Mouse (Mus musculus): ENCODE measurements around the gene Inpp4b. TPM values are rescaled to one million over a fixed set of nuclear protein-coding genes. Genes with fewer than 3 reads are reported as not detected.

Gene Inpp4b
- polyA plus RNA-seq, 1 experiment from 2014 or later = 9.1 TPM

DNA sequence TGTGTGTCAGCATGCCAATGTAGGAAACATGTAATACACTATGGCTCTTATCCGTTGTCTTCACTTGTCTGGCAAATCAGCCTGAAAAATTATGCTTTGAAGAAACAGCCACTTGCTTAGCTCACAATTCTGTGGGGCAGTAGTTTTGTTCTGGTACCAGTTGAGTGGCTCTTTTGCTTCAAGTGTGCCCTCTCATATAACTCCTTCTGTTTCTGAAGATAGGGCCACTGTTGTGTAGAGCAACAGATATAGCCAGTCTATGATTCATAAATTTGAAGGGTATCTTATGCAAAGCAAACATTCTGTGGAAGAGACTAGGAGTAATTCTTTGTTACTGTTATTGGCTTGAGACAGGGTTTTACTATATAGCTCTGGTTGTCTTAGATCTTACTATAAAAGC, 265.7 kb downstream of the Inpp4b start:
- WGBS = 90% methylated on average over 1 of the region's 1 CpGs
- H3K9ac ChIP-seq (ENCODE audit: low read depth, low read length) = no peak overlapping the region
- H3K4me1 ChIP-seq (replicated peaks; ENCODE audit: insufficient read depth, low read length) = no peaks in the 10 kb centered on the region
- ATAC-seq (replicated peaks; ENCODE audit: low FRiP score, low read depth) (no peak), DNase-seq (ENCODE audit: low spot score) (no peak)
- no peak overlapping the region for H3K4me3 ChIP-seq (replicated peaks; ENCODE audit: low read depth, low read length)
- H3K36me3 ChIP-seq (ENCODE audit: insufficient read depth, low read length) = no peaks in the 10 kb centered on the region
- no peak overlapping the region for H3K27ac ChIP-seq
- no peak overlapping the region for H3K4me2 ChIP-seq (ENCODE audit: low read length)
- H3K9me3 ChIP-seq (replicated peaks; ENCODE audit: low read length) = no peaks in the 10 kb centered on the region
- no peaks in the 10 kb centered on the region for H3K27me3 ChIP-seq (ENCODE audit: insufficient read depth, low read length)
- no peak for TF ChIP-seq CTCF (IDR thresholded peaks at IDR 0.05; ENCODE audit: low read depth)

DNA sequence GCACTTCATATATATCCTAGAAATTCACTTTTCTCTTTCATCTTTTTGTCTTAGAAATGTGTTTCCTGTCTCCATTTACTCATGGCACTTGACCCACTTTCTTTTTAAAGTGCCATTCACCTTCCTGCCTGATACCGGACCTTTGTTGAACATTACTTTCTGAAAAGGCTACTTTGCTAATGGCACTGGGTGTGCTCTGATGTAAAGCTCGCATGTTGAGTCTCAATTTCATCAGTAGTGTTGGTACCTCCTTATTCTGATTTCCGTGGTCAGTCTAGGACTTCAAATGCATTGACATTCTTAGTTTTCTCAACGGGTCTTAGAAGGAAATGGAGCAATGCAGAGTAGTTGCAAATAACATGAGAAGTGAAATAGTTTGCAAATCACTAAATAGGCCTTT, 266.7 kb downstream of the Inpp4b start:
- Histone ChIP-seq H3K9ac (ENCODE audit: low read depth, low read length) (no peak overlapping the region), H3K4me1 (replicated peaks; ENCODE audit: insufficient read depth, low read length) (no peaks in the 10 kb centered on the region), H3K4me2 (ENCODE audit: low read length) (no peak overlapping the region), H3K4me3 (replicated peaks; ENCODE audit: low read depth, low read length) (no peak overlapping the region), H3K27me3 (ENCODE audit: insufficient read depth, low read length) (no peaks in the 10 kb centered on the region), H3K9me3 (replicated peaks; ENCODE audit: low read length) (no peaks in the 10 kb centered on the region), H3K36me3 (ENCODE audit: insufficient read depth, low read length) (no peaks in the 10 kb centered on the region), H3K27ac (no peak overlapping the region)
- ATAC-seq (replicated peaks; ENCODE audit: low FRiP score, low read depth) (no peak), DNase-seq (ENCODE audit: low spot score) (no peak)
- TF ChIP-seq CTCF (IDR thresholded peaks at IDR 0.05; ENCODE audit: low read depth) = no peak
- 82% methylated on average over 4 of the region's 4 CpGs for WGBS

DNA sequence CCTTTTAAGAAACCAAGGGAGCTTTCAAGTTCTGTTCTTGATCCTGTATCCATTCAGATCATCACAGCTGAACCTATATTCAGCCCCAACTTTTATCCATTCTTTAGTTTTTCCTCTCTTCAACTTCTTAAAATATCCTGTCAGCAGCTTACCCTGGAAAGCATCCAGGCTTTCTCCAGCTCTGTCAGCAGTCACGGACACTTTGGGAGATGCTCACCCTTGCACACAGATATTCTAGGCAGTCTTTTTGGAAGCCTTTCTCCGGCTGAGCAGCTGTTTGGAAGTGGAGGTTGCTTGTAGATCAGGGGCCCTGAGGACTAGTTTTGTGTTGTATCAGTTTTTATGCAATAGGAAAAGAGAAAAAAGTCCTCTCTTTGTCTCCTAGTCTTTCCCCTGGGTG, 270.3 kb downstream of the Inpp4b start:
- Histone ChIP-seq H3K4me1 (replicated peaks; ENCODE audit: insufficient read depth, low read length) (no peaks in the 10 kb centered on the region), H3K4me2 (ENCODE audit: low read length) (no peak overlapping the region), H3K27ac (no peak overlapping the region), H3K27me3 (ENCODE audit: insufficient read depth, low read length) (no peaks in the 10 kb centered on the region), H3K4me3 (replicated peaks; ENCODE audit: low read depth, low read length) (no peak overlapping the region), H3K36me3 (ENCODE audit: insufficient read depth, low read length) (no peaks in the 10 kb centered on the region), H3K9ac (ENCODE audit: low read depth, low read length) (no peak overlapping the region), H3K9me3 (replicated peaks; ENCODE audit: low read length) (no peaks in the 10 kb centered on the region)
- no peak for TF ChIP-seq CTCF (IDR thresholded peaks at IDR 0.05; ENCODE audit: low read depth)
- DNase-seq (ENCODE audit: low spot score) (no peak), ATAC-seq (replicated peaks; ENCODE audit: low FRiP score, low read depth) (no peak)
- 39% methylated on average over 2 of the region's 2 CpGs for WGBS

DNA sequence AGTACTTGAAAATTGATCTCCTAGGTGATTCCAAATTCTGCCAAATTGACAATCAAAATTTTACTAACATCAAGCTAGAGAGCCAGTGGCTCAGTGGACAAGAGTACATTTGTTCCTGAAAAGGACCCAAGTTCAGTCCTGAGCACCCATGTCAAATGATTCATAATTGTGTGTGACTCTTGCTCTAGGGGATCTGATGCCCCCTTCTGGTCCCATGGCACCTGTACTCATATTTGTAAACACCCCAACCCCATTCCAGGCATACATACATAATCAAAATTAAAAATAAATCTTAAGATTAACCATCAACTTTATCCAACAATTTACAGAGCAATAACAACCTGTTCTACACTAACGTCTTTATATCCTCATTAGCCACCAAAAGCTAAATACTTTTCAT, 271.8 kb downstream of the Inpp4b start:
- no peaks in the 10 kb centered on the region for H3K36me3 ChIP-seq (ENCODE audit: insufficient read depth, low read length)
- H3K4me2 ChIP-seq (ENCODE audit: low read length) = no peak overlapping the region
- no peak overlapping the region for H3K9ac ChIP-seq (ENCODE audit: low read depth, low read length)
- H3K27ac ChIP-seq = no peak overlapping the region
- no peak; the same call in 1 of the 2 replicates for TF ChIP-seq CTCF (IDR thresholded peaks at IDR 0.05; ENCODE audit: low read depth)
- DNase-seq (ENCODE audit: low spot score) = no peak
- no peak for ATAC-seq (replicated peaks; ENCODE audit: low FRiP score, low read depth)
- H3K9me3 ChIP-seq (replicated peaks; ENCODE audit: low read length) = no peaks in the 10 kb centered on the region
- H3K27me3 ChIP-seq (ENCODE audit: insufficient read depth, low read length) = no peaks in the 10 kb centered on the region
- H3K4me3 ChIP-seq (replicated peaks; ENCODE audit: low read depth, low read length) = no peak overlapping the region
- no peaks in the 10 kb centered on the region for H3K4me1 ChIP-seq (replicated peaks; ENCODE audit: insufficient read depth, low read length)
- 86% methylated on average over 1 of the region's 1 CpGs for WGBS

DNA sequence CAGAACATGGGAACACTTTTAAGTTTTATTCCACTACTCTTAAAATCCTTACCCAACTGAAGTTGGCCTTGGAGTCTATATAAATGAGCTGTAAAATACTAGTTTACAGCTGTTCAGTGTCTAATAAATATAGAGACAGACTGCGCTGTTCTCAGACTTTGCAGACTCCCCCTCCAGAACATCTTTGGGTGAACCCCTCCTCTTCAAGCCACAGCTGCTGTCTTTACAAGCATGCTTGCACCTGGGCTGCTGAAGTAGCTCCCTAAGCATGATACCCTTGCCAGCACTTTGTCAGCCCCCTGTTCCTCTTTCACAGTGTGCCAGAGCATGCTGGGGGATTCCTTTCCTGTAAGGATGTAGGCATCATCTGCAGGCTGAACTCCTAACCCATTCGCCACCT, 272.2 kb downstream of the Inpp4b start:
- Histone ChIP-seq H3K4me1 (replicated peaks; ENCODE audit: insufficient read depth, low read length) (no peaks in the 10 kb centered on the region), H3K4me2 (ENCODE audit: low read length) (no peak overlapping the region), H3K27me3 (ENCODE audit: insufficient read depth, low read length) (no peaks in the 10 kb centered on the region), H3K9me3 (replicated peaks; ENCODE audit: low read length) (no peaks in the 10 kb centered on the region), H3K36me3 (ENCODE audit: insufficient read depth, low read length) (no peaks in the 10 kb centered on the region), H3K4me3 (replicated peaks; ENCODE audit: low read depth, low read length) (no peak overlapping the region), H3K27ac (no peak overlapping the region), H3K9ac (ENCODE audit: low read depth, low read length) (no peak overlapping the region)
- ATAC-seq (replicated peaks; ENCODE audit: low FRiP score, low read depth) (no peak), DNase-seq (ENCODE audit: low spot score) (no peak)
- TF ChIP-seq CTCF (IDR thresholded peaks at IDR 0.05; ENCODE audit: low read depth) = no peak
- WGBS = 77% methylated on average over 2 of the region's 2 CpGs

DNA sequence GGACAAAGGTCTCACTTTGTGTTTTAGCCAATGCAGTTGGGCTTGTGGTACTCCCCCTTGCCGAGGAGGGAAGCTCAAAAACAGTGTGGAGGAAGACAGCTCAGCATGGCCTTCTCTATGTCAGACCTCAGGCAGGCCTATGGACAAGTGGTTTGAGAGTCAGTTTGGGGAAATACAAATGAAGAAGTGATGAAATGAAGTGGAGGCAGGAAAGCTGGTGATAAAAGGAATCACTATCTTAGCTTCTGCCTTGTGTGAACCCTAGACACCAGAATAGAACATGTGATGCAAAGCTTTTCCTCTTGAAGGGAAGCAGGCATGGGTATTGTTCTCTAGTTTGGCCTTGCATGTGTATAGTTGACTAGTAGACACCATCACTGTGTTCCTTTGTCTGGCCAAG, 273.2 kb downstream of the Inpp4b start:
- H3K9me3 ChIP-seq (replicated peaks; ENCODE audit: low read length) = no peaks in the 10 kb centered on the region
- no peak overlapping the region for H3K4me3 ChIP-seq (replicated peaks; ENCODE audit: low read depth, low read length)
- no peaks in the 10 kb centered on the region for H3K27me3 ChIP-seq (ENCODE audit: insufficient read depth, low read length)
- TF ChIP-seq CTCF (IDR thresholded peaks at IDR 0.05; ENCODE audit: low read depth) = no peak
- no peaks in the 10 kb centered on the region for H3K36me3 ChIP-seq (ENCODE audit: insufficient read depth, low read length)
- ATAC-seq (replicated peaks; ENCODE audit: low FRiP score, low read depth) (no peak), DNase-seq (ENCODE audit: low spot score) (no peak)
- no peak overlapping the region for H3K4me2 ChIP-seq (ENCODE audit: low read length)
- no peak overlapping the region for H3K27ac ChIP-seq
- H3K4me1 ChIP-seq (replicated peaks; ENCODE audit: insufficient read depth, low read length) = no peaks in the 10 kb centered on the region
- H3K9ac ChIP-seq (ENCODE audit: low read depth, low read length) = no peak overlapping the region
- WGBS = 80% methylated on average over 1 of the region's 1 CpGs

DNA sequence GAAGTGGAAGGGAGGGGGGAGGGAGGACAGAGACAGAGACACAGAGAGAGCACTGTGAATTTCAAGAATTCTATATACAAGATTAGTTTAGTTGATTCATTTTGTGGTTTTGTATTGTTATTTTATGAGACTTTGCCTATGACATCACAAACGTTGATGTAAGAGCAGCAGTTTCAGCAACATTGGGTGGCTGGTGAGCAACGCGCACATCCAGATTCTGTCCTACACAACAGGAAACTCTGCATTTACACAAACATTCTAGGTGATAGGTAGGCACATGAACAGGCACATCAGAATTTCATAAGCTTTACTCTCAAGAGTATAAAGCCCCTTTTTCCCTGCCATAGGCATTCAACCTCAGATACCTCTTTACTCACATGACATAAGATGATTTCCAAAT, 276.6 kb downstream of the Inpp4b start:
- 96% methylated on average over 3 of the region's 3 CpGs for WGBS
- no peak for TF ChIP-seq CTCF (IDR thresholded peaks at IDR 0.05; ENCODE audit: low read depth)
- ATAC-seq (replicated peaks; ENCODE audit: low FRiP score, low read depth) = no peak
- Histone ChIP-seq H3K9ac (ENCODE audit: low read depth, low read length) (no peak overlapping the region), H3K9me3 (replicated peaks; ENCODE audit: low read length) (no peaks in the 10 kb centered on the region), H3K4me1 (replicated peaks; ENCODE audit: insufficient read depth, low read length) (no peaks in the 10 kb centered on the region), H3K27me3 (ENCODE audit: insufficient read depth, low read length) (no peaks in the 10 kb centered on the region), H3K4me3 (replicated peaks; ENCODE audit: low read depth, low read length) (no peak overlapping the region), H3K36me3 (ENCODE audit: insufficient read depth, low read length) (no peaks in the 10 kb centered on the region), H3K27ac (no peak overlapping the region), H3K4me2 (ENCODE audit: low read length) (no peak overlapping the region)
- DNase-seq (ENCODE audit: low spot score) = no peak
